Mouse (Mus musculus) hematopoietic stem cell, adult 5-6 weeks (primary cell): ENCODE data around the gene Pola2. TPM values are rescaled to one million over a fixed set of nuclear protein-coding genes. Genes with fewer than 3 reads are reported as not detected.

Experiments
- ATAC-seq, 2 experiments: fragments of 125-278 bp in 1 of 2; replicated peaks in 1 of 2; 2 replicates each; pipeline ENCODE4 v1.8.0; 2016 to 2017; ENCODE audit warnings: inconsistent platforms in 2 of 2, mild to moderate bottlenecking in 2 of 2, moderate number of reproducible peaks in 2 of 2, low read depth in 1 of 2, moderate TSS enrichment in 1 of 2; ENCODE audit not compliant: low FRiP score in 2 of 2, poor library complexity in 2 of 2, severe bottlenecking in 2 of 2, insufficient read depth in 1 of 2, low TSS enrichment in 1 of 2
- total RNA-seq: library from RNA; stranded (forward); fragments of 172-1452, 232-1000 nt; gene quantifications from 2 replicates; pipeline ENCODE4 v1.2.3, GENCODE M21; 2017

The Pola2 gene
- total RNA-seq, 1 experiment from 2014 or later: 68.5 TPM

DNA sequence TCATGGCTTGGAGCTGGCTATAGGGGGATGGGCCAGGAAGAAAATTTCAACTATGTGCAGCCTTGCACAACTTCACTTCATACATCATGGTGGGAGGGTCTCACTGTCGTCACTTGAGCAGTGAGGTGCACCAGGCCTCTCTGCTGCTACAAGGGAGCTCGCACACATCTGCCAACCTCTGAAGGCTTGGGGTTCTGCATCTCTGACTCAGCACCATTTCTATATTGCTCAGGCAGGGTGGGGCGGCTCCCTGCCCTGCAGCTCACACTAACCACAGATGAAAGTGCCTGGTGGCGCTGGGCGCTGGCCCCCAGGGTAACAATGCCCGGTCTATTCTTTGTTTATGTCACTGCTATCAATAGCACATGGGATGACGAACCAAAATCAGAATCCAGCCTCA lies 19.0 kb downstream of the Pola2 start:
- peak; percentile 22 to 55; a peak in 2 of 4 replicates for ATAC-seq

GRCm38 (mm10) chr19:5944145-5944544 lies 19.9 kb downstream of the Pola2 start:
- ATAC-seq: peak in 1 of 2 experiments; percentile 15; a peak in 1 of 4 replicates

DNA sequence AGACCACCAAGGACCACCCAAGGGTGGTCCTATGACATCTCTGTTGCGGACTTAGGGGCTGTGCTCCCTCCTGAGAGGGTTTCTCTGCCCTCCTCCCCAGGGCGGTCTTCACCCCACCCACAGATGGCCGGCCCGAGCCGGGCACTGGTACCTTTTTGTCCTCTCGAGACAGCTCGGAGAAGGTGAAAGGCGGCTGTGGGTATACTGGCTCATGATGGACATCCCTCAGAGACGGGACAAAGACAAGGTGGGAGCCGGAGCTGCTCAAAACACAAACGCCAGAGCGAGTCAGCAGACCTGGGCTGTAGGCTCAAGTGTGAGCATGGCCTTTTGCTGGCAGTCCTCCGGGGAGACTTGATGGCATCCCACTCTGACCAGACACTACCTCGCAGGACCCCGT lies 20.6 kb downstream of the Pola2 start:
- no peak for ATAC-seq

DNA sequence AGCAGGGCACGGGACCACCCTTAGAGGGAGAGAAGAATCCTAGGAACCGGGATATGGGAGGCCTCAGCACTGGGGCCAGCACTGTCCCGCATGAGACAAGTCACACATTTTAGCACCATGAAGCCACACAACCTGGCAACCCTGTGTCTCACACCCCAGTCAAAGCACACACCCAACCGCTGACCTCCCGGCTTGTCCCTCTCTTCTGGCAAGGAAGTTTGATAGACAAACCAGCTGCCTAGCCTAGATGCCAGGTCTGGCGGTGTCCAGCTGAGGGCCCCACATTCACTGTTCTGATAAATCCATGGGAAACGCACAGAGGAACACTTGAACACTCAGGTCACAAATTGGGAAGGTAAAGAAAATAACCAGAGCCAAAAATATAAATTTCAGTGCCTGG lies 21.4 kb downstream of the Pola2 start:
- no peak for ATAC-seq

DNA sequence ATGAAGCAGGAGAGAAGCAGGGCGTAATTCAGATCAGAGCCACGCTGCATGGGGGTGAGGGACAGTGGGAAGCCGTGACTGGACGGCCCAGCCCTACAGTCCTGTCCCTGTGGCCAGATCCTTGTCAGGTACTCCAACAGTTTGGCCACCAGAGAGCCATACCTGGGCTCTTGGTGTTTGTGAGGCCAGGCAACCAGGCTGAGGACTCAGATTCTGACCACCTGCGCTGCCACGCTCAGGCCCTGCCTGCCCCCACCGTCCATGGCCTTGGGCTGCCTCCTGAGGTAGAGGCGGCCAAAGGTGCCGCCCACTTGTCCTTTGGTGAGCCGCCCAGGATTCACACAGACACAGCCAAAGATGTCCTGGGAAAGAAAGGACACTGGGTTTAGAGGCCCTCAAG lies 23.3 kb downstream of the Pola2 start:
- ATAC-seq: no peak

DNA sequence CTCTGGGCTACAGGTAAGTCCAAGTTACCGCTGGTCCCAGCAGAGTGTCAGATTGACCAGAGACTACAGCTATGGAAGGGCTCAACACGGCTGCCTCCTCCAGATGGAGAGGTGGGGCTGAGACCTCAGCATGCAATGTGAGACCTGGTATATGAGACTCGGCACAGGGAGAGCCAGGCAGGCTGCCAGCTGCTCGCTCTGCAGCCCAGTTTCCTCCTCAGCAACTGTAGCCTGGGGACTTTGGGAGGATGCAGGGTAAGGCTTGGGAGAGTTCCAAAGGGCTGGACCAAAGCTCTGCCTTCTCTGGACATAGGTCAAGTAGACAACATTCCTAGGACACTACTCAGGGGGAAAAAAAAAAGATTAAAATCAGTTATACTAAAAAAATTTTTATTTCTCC lies 23.8 kb downstream of the Pola2 start:
- no peak for ATAC-seq

- no peak for ATAC-seq
These were observed 24.3 kb downstream of the Pola2 start for GRCm38 (mm10) chr19:5939715-5940114.

DNA sequence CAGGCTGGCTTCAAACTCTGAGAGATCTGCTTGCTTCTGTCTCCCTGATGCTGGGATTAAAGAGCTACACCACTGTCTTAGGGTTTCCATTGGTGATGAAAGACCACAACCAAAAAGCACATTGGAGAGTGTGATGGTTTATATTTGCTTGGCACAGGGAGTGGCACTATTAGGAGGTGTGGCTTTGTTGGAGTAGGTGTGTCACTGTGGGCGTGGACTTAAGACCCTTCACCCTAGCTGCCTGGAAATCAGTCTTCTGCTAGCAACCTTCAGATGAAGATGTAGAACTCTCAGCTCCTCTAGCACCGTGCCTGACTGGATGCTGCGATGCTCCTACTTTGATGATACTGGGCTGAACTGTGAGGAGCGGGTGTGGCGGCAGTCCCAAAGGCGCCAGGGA lies 25.5 kb downstream of the Pola2 start:
- no peak for ATAC-seq

GRCm38 (mm10) chr19:5937836-5938406 lies 26.1 kb downstream of the Pola2 start:
- ATAC-seq: 0 out of 4 replicates have a peak, but pooled peaks of 1 of the 2 experiments have one; percentile 25

- no peak for ATAC-seq
These were observed 26.7 kb downstream of the Pola2 start for GRCm38 (mm10) chr19:5937095-5937835.

DNA sequence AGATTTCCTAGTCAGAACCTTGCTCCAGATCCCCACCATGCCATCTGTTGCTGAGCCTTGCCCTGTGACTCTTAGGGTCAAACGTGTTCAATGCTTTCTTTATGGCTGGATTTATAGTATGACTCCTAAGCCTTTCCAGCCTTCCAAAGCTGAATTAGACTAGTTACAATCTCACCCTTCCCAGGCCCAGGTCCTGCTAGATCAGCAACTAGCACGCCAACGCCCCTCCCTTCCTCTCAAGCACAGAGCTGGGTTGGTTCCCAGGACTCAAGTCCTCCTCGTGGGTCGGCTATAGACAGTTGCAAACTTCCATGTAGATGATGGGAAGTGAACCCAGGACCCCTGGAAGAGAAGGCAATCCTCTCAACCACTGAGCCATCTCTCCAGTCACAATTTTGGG lies 28.3 kb downstream of the Pola2 start:
- no peak for ATAC-seq

- no peak for ATAC-seq
These were observed 28.7 kb downstream of the Pola2 start for GRCm38 (mm10) chr19:5935266-5935665.

DNA sequence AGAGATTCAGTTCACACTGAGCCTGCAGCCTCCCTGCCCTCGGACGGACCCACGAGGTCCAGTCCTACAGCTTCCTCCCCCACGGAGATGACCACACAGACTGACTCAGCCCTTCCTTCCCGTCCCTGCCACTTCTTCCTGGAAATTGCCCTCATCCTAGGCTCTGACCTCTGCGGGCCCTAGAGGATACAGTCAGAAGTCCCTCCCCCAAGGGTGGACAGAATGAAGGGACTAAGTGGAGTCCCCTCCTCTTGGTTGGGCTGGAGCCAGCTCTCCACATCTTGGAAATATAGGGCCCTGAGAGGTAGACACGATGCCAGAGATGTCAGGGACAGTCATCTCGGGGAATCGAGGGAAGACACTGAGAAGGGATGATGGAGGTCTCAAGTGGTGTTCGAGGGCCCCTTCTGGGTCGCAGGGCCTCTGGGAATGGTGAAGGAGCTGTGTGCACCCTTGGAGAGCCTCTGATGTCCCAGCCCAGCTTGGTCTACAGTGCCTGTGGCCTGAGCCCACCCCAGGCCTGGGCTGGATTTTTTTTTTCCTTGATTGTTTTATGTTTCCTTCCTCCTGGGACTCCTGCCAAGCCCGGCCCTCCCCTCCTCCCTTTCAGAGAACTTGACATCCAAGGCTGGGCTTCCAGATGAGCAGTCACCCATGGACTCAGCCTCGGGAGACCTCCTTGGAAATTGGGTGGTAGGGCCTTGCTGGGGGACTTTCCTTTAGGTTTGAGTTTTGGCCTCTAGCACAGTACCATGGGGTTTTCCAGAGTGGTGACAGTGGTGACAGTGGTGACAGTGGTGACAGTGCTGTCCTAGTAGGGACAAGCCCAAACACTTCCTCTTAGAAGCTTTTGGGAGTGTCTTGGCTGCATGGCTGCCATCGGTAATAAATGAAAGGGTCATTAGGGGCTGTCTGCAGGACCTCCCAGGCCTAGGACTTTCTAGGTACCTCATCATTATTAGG lies 34.1 kb downstream of the Pola2 start:
- ATAC-seq: peak; percentile 32 to 41; a peak in 1 of 4 replicates

- ATAC-seq: no peak
These were observed 35.5 kb downstream of the Pola2 start for GRCm38 (mm10) chr19:5928546-5928945.

- ATAC-seq: no peak
These were observed 35.9 kb downstream of the Pola2 start for GRCm38 (mm10) chr19:5928104-5928503.

DNA sequence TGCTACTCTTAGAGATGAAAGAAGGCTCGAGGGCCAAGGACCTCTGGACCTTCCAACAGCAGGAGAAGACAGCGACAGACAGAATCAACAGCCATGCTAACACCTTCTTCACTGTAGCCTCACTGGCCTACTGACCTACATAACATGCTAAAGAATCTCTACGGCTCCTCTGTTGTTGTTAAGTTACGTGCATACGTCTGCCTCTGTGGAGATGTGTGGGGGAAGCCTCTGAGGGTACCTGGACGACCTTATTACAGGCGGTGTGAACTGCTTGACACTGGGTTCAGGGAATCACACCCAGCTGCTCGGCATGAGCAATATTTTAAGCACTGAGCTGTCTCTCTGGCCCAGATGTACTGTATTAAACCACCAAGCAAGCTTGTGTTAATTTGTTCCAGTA lies 36.5 kb downstream of the Pola2 start:
- ATAC-seq: no peak

DNA sequence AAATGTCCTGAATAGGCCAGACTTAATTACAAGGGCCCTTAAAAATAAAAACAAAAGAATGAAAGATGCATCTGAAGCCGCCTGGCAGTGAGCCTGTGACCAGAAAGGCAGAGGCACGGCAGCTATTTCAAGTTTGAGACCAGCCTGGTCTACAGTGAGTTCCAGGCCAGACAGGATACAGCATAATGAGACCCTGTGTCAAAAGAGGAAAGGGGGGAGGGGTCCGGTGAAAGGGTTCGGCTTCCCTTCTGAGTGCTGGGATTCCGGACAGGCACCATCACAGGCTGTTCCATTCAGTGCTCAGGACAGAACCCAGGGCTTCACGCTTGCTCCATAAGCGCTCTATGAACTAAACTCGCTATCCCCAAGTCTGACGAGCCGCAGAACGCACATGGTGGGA lies 37.0 kb downstream of the Pola2 start:
- no peak for ATAC-seq

- ATAC-seq: no peak
These were observed 38.6 kb downstream of the Pola2 start for GRCm38 (mm10) chr19:5925311-5925855.
